Mouse (Mus musculus) stomach, postnatal 0 days (tissue): ENCODE measurements around the gene Trappc6b. TPM values are rescaled to one million over a fixed set of nuclear protein-coding genes. Genes with fewer than 3 reads are reported as not detected.

Experiments
- ATAC-seq: fragments of 200-750 bp; cut with Nextera tagmentation; 2 replicates; pipeline ENCODE4 v1.8.0; 2017; ENCODE audit not compliant: low FRiP score, low TSS enrichment
- DNase-seq: peaks from one replicate; pipeline ENCODE4 v3.0.0-alpha.2; 2016; ENCODE audit warnings: low spot score
- H3K27ac ChIP-seq: fragments of 300-500 bp; sonication (generic); replicated peaks from 2 replicates; pipeline ENCODE4 v1.5.1; 2014; ENCODE audit warnings: mild to moderate bottlenecking, control low read depth
- H3K27me3 ChIP-seq: fragments of 300-500 bp; sonication (generic); 2 replicates; pipeline ENCODE4 v1.6.1; 2014; ENCODE audit warnings: low read length; ENCODE audit not compliant: control insufficient read depth, insufficient read depth
- H3K36me3 ChIP-seq: fragments of 300-500 bp; sonication (generic); 2 replicates; pipeline ENCODE4 v1.6.1; 2014; ENCODE audit warnings: low read length, mixed read lengths; ENCODE audit not compliant: control insufficient read depth, insufficient read depth
- H3K4me1 ChIP-seq: fragments of 300-500 bp; sonication (generic); replicated peaks from 2 replicates; pipeline ENCODE4 v1.6.1; 2014; ENCODE audit warnings: antibody characterized with exemption; ENCODE audit not compliant: control insufficient read depth, insufficient read depth
- H3K4me2 ChIP-seq: fragments of 300-500 bp; sonication (generic); replicated peaks from 2 replicates; pipeline ENCODE4 v1.6.1; 2014; ENCODE audit warnings: low read depth, mild to moderate bottlenecking, control low read depth, moderate library complexity
- H3K4me3 ChIP-seq: fragments of 300-500 bp; sonication (generic); 2 replicates; pipeline ENCODE4 v1.5.1; 2014; ENCODE audit warnings: low read depth, low read length, control low read depth
- H3K9ac ChIP-seq: fragments of 300-500 bp; sonication (generic); 2 replicates; pipeline ENCODE4 v1.6.1; 2014; ENCODE audit warnings: mild to moderate bottlenecking, low read length, control low read depth, mixed read lengths
- H3K9me3 ChIP-seq: fragments of 300-500 bp; sonication (generic); 2 replicates; pipeline ENCODE4 v1.6.1; 2016; ENCODE audit warnings: low read length; ENCODE audit not compliant: control insufficient read depth
- CTCF ChIP-seq: IDR thresholded peaks from 2 replicates; pipeline ENCODE4 v1.5.1; 2016; ENCODE audit warnings: antibody characterized with exemption, low read depth, mild to moderate bottlenecking, moderate library complexity
- EP300 ChIP-seq: optimal IDR thresholded peaks from 2 replicates; pipeline ENCODE3; 2016; ENCODE audit warnings: antibody characterized with exemption
- WGBS: fragments of 180-500 bp; shearing (Covaris S2); extraction: QIAGEN DNeasy Blood & Tissue Kit; methylation state at CpG from one replicate; pipeline ENCODE4 v1.1.7; 2014; 5-methylcytosine and 5-hydroxymethylcytosine counted together
- polyA plus RNA-seq: library from polyadenylated mRNA; unstranded; fragments of >200 nt; fragmentation: Nextera tagmentation; extraction: Ambion mirVana; gene quantifications from 2 replicates; pipeline ENCODE4 v1.2.1, GENCODE M21; 2015

The Trappc6b gene
- 82.1 and 82.2 TPM in 2 replicates for polyA plus RNA-seq

DNA sequence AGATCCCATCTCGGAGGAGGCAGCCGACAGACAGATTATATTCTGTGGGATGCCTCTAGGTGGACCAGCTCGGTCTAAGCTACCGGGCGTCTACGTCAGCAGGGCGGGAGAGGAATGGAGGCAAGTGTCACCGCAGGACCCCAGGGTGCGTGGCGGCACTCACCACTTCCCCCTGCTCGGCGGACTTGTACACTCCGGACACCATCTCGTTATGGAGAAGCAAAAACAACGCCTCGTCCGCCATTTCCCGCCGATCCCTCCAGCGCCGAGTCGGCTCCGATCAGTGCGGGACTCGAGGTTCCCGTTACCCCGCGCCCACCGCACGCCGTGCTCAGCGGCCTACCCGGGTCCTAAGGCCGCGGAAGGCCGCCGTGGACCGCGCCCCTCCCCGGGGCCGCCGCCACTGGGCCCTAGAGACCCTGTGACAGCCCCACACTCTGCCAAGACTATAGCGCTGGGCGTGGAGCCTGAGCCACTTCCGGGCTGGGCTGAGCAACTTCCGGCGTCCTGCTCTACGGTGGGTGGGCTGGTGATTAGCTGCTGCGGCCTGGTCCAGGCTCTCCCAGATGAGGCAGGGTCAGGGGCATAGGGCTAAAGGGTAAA lies at the start of gene Trappc6b:
Trappc6b (minus strand) TSS at position 480 of the 603 bp plus-strand sequence.
- Histone ChIP-seq H3K9ac (peak within 1 kb of the TSS; percentile 91), H3K4me3 (peak within 1 kb of the TSS; percentile 74), H3K4me2 (peak within 1 kb of the TSS; percentile 67), H3K9me3 (no peaks in the 10 kb centered on the region), H3K4me1 (0 out of 2 replicates have a peak, but pooled peaks cover 2% of the 10 kb centered on the region), H3K27me3 (no peaks in the 10 kb centered on the region), H3K36me3 (no peaks in the 10 kb centered on the region; the same call in 1 of the 2 replicates), H3K27ac (peak within 1 kb of the TSS; percentile 97)
- DNase-seq: peak; percentile 84
- WGBS: under 1% methylated on average over 44 of the region's 49 CpGs
- peak; percentile 97 for ATAC-seq
- TF ChIP-seq EP300 (no peak), CTCF (peak; percentile 43)

DNA sequence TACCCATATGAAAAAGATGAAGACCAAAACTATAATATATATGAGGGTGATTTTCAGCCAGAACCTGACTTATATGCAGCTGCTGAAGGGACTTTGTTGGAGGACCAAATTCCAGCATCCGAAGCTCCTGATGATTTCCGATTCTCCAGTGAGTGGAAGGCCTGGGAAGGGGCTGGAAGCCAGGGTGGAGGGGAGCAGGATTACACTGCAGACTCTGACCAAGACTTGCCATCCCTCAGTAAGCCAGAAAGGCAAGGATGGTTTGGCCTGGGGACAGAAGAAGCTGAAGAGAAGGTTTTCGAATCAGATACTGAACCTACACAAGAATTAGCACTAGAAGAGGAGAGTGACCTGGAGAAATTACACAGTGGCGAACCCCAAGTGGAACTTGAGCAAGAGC lies 46.7 kb upstream of the Trappc6b start:
- no peak for DNase-seq
- no peak for ATAC-seq

DNA sequence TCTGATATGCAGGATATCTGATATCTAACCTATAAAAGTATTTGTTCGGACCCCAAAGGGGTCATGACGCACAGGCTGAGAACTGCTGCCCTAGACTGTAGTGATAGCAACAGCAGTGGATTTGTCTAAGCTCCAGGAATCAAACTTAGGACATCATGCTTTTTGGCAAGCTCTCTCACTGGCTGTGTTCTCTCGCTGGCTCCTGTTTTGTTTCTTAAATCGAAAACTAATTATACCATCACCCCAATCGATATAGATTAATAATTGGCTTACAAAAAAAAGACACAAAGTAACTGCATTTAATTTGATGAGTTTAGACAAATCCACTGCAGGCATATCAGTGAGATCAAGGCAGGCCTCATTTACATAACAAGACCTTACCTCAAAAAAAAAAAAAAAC lies 45.2 kb upstream of the Trappc6b start:
- H3K4me1 ChIP-seq: no peaks in the 10 kb centered on the region
- H3K4me3 ChIP-seq: no peak overlapping the region
- ATAC-seq: no peak
- no peak overlapping the region for H3K4me2 ChIP-seq
- WGBS: 74% methylated on average over 5 of the region's 5 CpGs
- no peak for DNase-seq
- TF ChIP-seq CTCF: no peak
- TF ChIP-seq EP300: no peak
- H3K27ac ChIP-seq: no peak overlapping the region
- H3K9ac ChIP-seq: no peak overlapping the region
- H3K27me3 ChIP-seq: no peaks in the 10 kb centered on the region
- no peaks in the 10 kb centered on the region for H3K9me3 ChIP-seq
- no peaks in the 10 kb centered on the region for H3K36me3 ChIP-seq

More for the DNA sequence above, 46.7 kb upstream of the Trappc6b start:
- no peak overlapping the region for H3K4me3 ChIP-seq
- H3K9me3 ChIP-seq: no peaks in the 10 kb centered on the region
- TF ChIP-seq CTCF: no peak
- no peak for TF ChIP-seq EP300
- no peaks in the 10 kb centered on the region for H3K27me3 ChIP-seq
- 86% methylated on average over 4 of the region's 4 CpGs for WGBS
- H3K27ac ChIP-seq: no peak overlapping the region
- no peak overlapping the region for H3K9ac ChIP-seq
- no peak overlapping the region for H3K4me2 ChIP-seq
- no peaks in the 10 kb centered on the region for H3K4me1 ChIP-seq
- no peaks in the 10 kb centered on the region for H3K36me3 ChIP-seq

DNA sequence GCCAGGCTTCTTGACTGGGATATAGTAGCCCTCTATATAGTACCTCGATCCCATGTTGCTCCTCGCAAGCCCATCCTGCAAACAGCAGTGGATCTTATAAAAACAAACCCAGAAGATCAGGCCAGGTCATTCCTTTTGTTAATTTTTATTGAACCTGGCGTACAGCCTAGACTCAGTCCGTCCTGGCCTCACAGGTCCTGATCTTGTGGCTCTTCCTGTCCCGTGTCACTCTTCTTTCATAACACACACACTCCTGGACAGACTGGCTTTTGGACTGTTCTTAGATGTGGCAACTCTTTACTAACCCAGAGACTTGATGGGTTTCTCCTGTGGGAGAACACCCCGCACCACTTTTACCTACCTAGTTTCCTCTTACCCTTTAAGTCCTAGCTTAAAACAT lies 44.6 kb upstream of the Trappc6b start:
- H3K27me3 ChIP-seq: no peaks in the 10 kb centered on the region
- no peaks in the 10 kb centered on the region for H3K36me3 ChIP-seq
- no peak overlapping the region for H3K27ac ChIP-seq
- no peaks in the 10 kb centered on the region for H3K9me3 ChIP-seq
- DNase-seq: no peak
- no peak for ATAC-seq
- no peak for TF ChIP-seq CTCF
- TF ChIP-seq EP300: no peak
- no peak overlapping the region for H3K4me2 ChIP-seq
- H3K9ac ChIP-seq: no peak overlapping the region
- WGBS: 70% methylated on average over 6 of the region's 6 CpGs
- H3K4me3 ChIP-seq: no peak overlapping the region
- no peaks in the 10 kb centered on the region for H3K4me1 ChIP-seq

DNA sequence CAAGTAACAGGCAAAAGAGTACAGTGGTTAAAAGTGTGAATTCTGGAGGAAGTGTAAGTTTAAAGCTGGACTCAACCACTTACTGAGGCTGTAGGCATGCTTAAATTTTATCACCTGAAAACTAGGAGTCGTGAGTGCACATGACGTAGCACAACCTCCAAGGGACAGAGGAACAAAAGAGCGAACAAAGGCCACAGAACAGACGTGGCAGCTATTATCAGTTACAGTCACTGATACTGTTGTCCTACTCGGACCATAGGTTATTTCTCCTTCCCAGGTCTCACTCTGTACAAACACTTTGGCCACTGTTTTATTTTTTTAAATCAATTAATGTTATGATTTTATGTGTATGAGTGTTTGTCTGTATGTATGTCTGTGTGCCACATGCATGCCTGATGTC lies 43.5 kb upstream of the Trappc6b start:
- WGBS: 65% methylated on average over 5 of the region's 5 CpGs
- peak; percentile 19 for DNase-seq
- no peak overlapping the region for H3K4me3 ChIP-seq
- H3K9ac ChIP-seq: no peak overlapping the region
- peak; percentile 75; the same call in 1 of the 2 replicates for ATAC-seq
- no peak overlapping the region for H3K27ac ChIP-seq
- no peaks in the 10 kb centered on the region for H3K9me3 ChIP-seq
- no peaks in the 10 kb centered on the region for H3K4me1 ChIP-seq
- no peak overlapping the region for H3K4me2 ChIP-seq
- no peaks in the 10 kb centered on the region for H3K36me3 ChIP-seq
- no peaks in the 10 kb centered on the region for H3K27me3 ChIP-seq
- TF ChIP-seq CTCF (no peak), EP300 (no peak)

DNA sequence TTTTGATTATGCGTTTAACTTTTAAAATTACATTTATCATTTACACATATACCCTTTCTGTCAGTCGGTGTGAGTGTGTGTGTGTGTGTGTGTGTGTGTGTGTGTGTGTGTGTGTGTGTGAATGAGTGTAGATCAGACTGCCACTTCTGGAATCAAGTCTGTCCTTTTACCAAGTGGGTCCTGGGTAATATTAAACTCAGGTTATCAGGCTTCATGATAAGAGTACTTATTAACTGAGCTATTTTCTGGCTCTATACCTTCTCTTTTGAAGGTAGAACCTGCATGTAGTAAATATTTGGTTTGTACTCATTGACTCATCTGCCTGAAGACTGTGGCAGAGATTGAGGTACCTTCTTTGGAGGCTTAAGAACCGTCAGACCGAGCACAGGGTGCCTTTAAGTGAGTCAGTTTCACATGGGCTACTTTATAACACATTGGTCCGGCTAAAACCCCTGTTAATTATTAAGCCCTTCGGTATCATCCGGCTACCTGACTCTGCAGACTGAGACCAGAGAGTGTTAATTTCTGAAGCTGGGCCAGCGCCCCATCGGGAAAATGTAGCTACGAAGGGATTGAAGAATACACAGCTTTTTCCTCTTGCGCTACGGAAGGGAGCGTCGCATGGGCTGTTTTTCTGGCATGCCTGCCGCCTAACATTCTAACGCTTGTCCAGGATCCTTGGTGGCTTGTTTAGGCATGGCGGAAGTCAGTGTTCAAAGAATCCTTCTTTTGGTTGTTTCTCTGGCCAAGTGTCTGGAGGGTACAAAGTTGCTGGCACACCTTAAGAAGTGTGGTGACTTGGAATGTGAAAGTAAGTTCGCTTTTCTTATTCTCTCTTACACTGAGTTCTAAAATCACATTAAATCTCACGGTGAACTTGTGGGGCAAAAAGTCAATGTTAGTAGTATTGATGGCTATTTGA lies 34.1 kb upstream of the Trappc6b start, which contains the start of gene Mia2:
Mia2 (plus strand) TSS at position 696 of the 922 bp plus-strand sequence.
- no peaks in the 10 kb centered on the region for H3K27me3 ChIP-seq
- H3K4me2 ChIP-seq: peak within 1 kb of the TSS; percentile 38
- peak within 1 kb of the TSS; percentile 82 for H3K27ac ChIP-seq
- TF ChIP-seq CTCF (no peak), EP300 (no peak)
- H3K4me3 ChIP-seq: peak within 1 kb of the TSS; percentile 35
- 63% methylated on average over 19 of the region's 19 CpGs for WGBS
- peak; percentile 57 for DNase-seq
- no peaks in the 10 kb centered on the region for H3K4me1 ChIP-seq
- peak; percentile 93 for ATAC-seq
- H3K9me3 ChIP-seq: no peaks in the 10 kb centered on the region
- peak within 1 kb of the TSS; percentile 47 for H3K9ac ChIP-seq
- H3K36me3 ChIP-seq: no peaks in the 10 kb centered on the region
